Mouse (Mus musculus): Measurements from ENCODE around the gene Dnah6. TPM values are rescaled to one million over a fixed set of nuclear protein-coding genes. Genes with fewer than 3 reads are reported as not detected.
A peak's percentile ranks its signal among the peaks of the same experiment; 100 is the strongest.

The Dnah6 gene
- polyA plus RNA-seq, 2 experiments: 0.01 TPM

GRCm38 (mm10) chr6:73142776-73143175, 78.7 kb downstream of the Dnah6 start:
- H3K27me3 ChIP-seq (ENCODE audit: control insufficient read depth, insufficient read depth, low read length): no peaks in the 10 kb centered on the region
- no peaks in the 10 kb centered on the region for H3K4me1 ChIP-seq (replicated peaks; ENCODE audit: control insufficient read depth in 2 of 2, insufficient read depth in 2 of 2, low read length in 1 of 2)
- TF ChIP-seq CTCF (IDR thresholded peaks at IDR 0.05; ENCODE audit: low read depth) (0 out of 2 replicates have a peak, but pooled peaks have one; percentile 7), EP300 (IDR thresholded peaks at IDR 0.05; ENCODE audit: low read depth) (no peak)
- ATAC-seq (ENCODE audit: insufficient read depth) (no peak), DNase-seq (ENCODE audit: low read depth in 3 of 3, low spot score in 3 of 3) (no peak)
- WGBS (ENCODE audit: insufficient replicate concordance): 60% methylated on average over 4 of the region's 4 CpGs
- no peaks in the 10 kb centered on the region for H3K36me3 ChIP-seq (replicated peaks; ENCODE audit: control insufficient read depth, insufficient read depth, low read depth)
- no peaks in the 10 kb centered on the region for H3K9me3 ChIP-seq (ENCODE audit: control insufficient read depth, low read length)
- H3K4me2 ChIP-seq (ENCODE audit: low read depth): no peak overlapping the region
- no peak overlapping the region for H3K27ac ChIP-seq
- H3K4me3 ChIP-seq (ENCODE audit: insufficient read depth in 1 of 2, low read depth in 2 of 2, low read length in 2 of 2): no peak overlapping the region
- H3K9ac ChIP-seq (replicated peaks): no peak overlapping the region

- WGBS (ENCODE audit: insufficient replicate concordance): 65% methylated on average over 3 of the region's 3 CpGs
- Histone ChIP-seq H3K9me3 (ENCODE audit: control insufficient read depth, low read length) (no peaks in the 10 kb centered on the region), H3K27ac (no peak overlapping the region), H3K9ac (replicated peaks) (no peak overlapping the region), H3K4me3 (ENCODE audit: insufficient read depth in 1 of 2, low read depth in 2 of 2, low read length in 2 of 2) (no peak overlapping the region), H3K27me3 (ENCODE audit: control insufficient read depth, insufficient read depth, low read length) (no peaks in the 10 kb centered on the region), H3K4me2 (ENCODE audit: low read depth) (no peak overlapping the region), H3K36me3 (replicated peaks; ENCODE audit: control insufficient read depth, insufficient read depth, low read depth) (no peaks in the 10 kb centered on the region), H3K4me1 (replicated peaks; ENCODE audit: control insufficient read depth in 2 of 2, insufficient read depth in 2 of 2, low read length in 1 of 2) (no peaks in the 10 kb centered on the region)
- TF ChIP-seq EP300 (IDR thresholded peaks at IDR 0.05; ENCODE audit: low read depth) (no peak), CTCF (IDR thresholded peaks at IDR 0.05; ENCODE audit: low read depth) (no peak)
- DNase-seq (ENCODE audit: low read depth in 3 of 3, low spot score in 3 of 3) (no peak), ATAC-seq (ENCODE audit: insufficient read depth) (no peak)
Measured at GRCm38 (mm10) chr6:73140836-73141235, 80.6 kb downstream of the Dnah6 start.

- H3K4me1 ChIP-seq (replicated peaks; ENCODE audit: control insufficient read depth in 2 of 2, insufficient read depth in 2 of 2, low read length in 1 of 2): no peaks in the 10 kb centered on the region
- no peak overlapping the region for H3K9ac ChIP-seq (replicated peaks)
- H3K4me3 ChIP-seq (ENCODE audit: insufficient read depth in 1 of 2, low read depth in 2 of 2, low read length in 2 of 2): no peak overlapping the region
- no peaks in the 10 kb centered on the region for H3K27me3 ChIP-seq (ENCODE audit: control insufficient read depth, insufficient read depth, low read length)
- no peaks in the 10 kb centered on the region for H3K36me3 ChIP-seq (replicated peaks; ENCODE audit: control insufficient read depth, insufficient read depth, low read depth)
- no peak overlapping the region for H3K4me2 ChIP-seq (ENCODE audit: low read depth)
- WGBS (ENCODE audit: insufficient replicate concordance): 37% methylated on average over 5 of the region's 5 CpGs
- no peak overlapping the region for H3K27ac ChIP-seq
- DNase-seq (ENCODE audit: low read depth in 3 of 3, low spot score in 3 of 3) (no peak), ATAC-seq (ENCODE audit: insufficient read depth) (no peak)
- no peaks in the 10 kb centered on the region for H3K9me3 ChIP-seq (ENCODE audit: control insufficient read depth, low read length)
- no peak for TF ChIP-seq EP300 (IDR thresholded peaks at IDR 0.05; ENCODE audit: low read depth)
- TF ChIP-seq CTCF (IDR thresholded peaks at IDR 0.05; ENCODE audit: low read depth): no peak
Measured at GRCm38 (mm10) chr6:73132784-73133183, 88.7 kb downstream of the Dnah6 start.

GRCm38 (mm10) chr6:73127594-73127993, 93.9 kb downstream of the Dnah6 start:
- Histone ChIP-seq H3K4me1 (replicated peaks; ENCODE audit: control insufficient read depth in 2 of 2, insufficient read depth in 2 of 2, low read length in 1 of 2) (no peaks in the 10 kb centered on the region), H3K27ac (no peak overlapping the region), H3K27me3 (ENCODE audit: control insufficient read depth, insufficient read depth, low read length) (no peaks in the 10 kb centered on the region), H3K36me3 (replicated peaks; ENCODE audit: control insufficient read depth, insufficient read depth, low read depth) (no peaks in the 10 kb centered on the region), H3K9me3 (ENCODE audit: control insufficient read depth, low read length) (no peaks in the 10 kb centered on the region), H3K4me3 (ENCODE audit: insufficient read depth in 1 of 2, low read depth in 2 of 2, low read length in 2 of 2) (no peak overlapping the region), H3K4me2 (ENCODE audit: low read depth) (no peak overlapping the region), H3K9ac (replicated peaks) (no peak overlapping the region)
- DNase-seq (ENCODE audit: low read depth in 3 of 3, low spot score in 3 of 3) (no peak), ATAC-seq (ENCODE audit: insufficient read depth) (no peak)
- WGBS (ENCODE audit: insufficient replicate concordance): 60% methylated on average over 9 of the region's 9 CpGs
- TF ChIP-seq CTCF (IDR thresholded peaks at IDR 0.05; ENCODE audit: low read depth) (no peak), EP300 (IDR thresholded peaks at IDR 0.05; ENCODE audit: low read depth) (no peak)

GRCm38 (mm10) chr6:73120348-73120747, 101.1 kb downstream of the Dnah6 start:
- no peak for TF ChIP-seq CTCF (IDR thresholded peaks at IDR 0.05; ENCODE audit: low read depth)
- TF ChIP-seq EP300 (IDR thresholded peaks at IDR 0.05; ENCODE audit: low read depth): no peak
- Histone ChIP-seq H3K9me3 (ENCODE audit: control insufficient read depth, low read length) (no peaks in the 10 kb centered on the region), H3K27me3 (ENCODE audit: control insufficient read depth, insufficient read depth, low read length) (no peaks in the 10 kb centered on the region), H3K4me2 (ENCODE audit: low read depth) (no peak overlapping the region), H3K36me3 (replicated peaks; ENCODE audit: control insufficient read depth, insufficient read depth, low read depth) (no peaks in the 10 kb centered on the region), H3K9ac (replicated peaks) (no peak overlapping the region), H3K4me1 (replicated peaks; ENCODE audit: control insufficient read depth in 2 of 2, insufficient read depth in 2 of 2, low read length in 1 of 2) (no peaks in the 10 kb centered on the region), H3K27ac (no peak overlapping the region), H3K4me3 (ENCODE audit: insufficient read depth in 1 of 2, low read depth in 2 of 2, low read length in 2 of 2) (no peak overlapping the region)
- ATAC-seq (ENCODE audit: insufficient read depth) (no peak), DNase-seq (ENCODE audit: low read depth in 3 of 3, low spot score in 3 of 3) (no peak)
- 70% methylated on average over 11 of the region's 11 CpGs for WGBS (ENCODE audit: insufficient replicate concordance)

Measured in liver, embryonic 14.5 days (tissue).